Mouse (Mus musculus) thymus, postnatal 0 days (tissue): ENCODE data around the gene Sh3rf1. TPM values are rescaled to one million over a fixed set of nuclear protein-coding genes. Genes with fewer than 3 reads are reported as not detected.
A peak's percentile ranks its signal among the peaks of the same experiment; 100 is the strongest.

Experiments
- DNase-seq: peaks from one replicate; pipeline ENCODE4 v3.0.0-alpha.2; 2015; ENCODE audit warnings: low spot score
- polyA plus RNA-seq: library from polyadenylated mRNA; unstranded; fragments of >200 nt; fragmentation: Nextera tagmentation; extraction: Ambion mirVana; gene quantifications from 2 replicates; pipeline ENCODE4 v1.2.1, GENCODE M21; 2015

Sh3rf1 gene
- polyA plus RNA-seq, 1 experiment from 2014 or later, result 6.0 TPM

DNA sequence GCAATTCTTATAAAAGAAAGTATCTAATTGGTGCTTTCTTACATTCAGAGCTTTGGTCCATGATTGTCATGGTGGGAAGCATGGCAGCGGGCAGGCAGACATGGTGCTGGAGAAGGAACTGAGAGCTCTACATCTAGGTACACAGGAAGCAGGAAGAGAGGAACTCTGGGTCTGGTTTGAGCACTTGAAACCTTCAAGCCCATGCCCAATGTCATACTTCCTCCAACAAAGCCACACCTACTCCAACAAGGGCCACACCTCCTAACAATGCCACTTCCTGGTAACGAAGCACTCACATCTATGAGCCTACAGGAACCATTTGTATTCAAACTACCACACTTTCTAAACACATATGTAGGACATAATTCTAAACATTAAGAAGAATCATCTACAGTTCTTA, 5.2 kb upstream of the Sh3rf1 start:
- DNase-seq, result peak; percentile 11

DNA sequence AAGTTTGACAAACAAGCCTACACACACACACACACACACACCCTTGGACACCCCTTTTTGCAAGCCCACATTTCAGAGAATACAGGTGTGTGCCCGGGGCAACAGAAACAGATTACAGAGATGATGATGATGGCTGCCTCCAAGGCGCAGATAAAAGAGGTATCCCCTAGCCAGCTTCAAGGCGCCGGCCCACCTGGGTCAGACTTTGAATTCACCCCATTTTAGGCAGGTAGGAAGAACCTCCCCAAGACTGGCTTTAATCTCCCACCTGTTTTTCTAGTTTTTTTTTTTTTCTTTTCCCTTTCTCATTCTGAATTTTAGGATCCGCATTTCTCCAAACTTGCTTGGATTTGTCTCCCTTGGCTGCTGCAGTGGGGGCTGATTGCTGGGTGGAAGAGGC, 389 bp upstream of the Sh3rf1 start:
- no peak for DNase-seq

DNA sequence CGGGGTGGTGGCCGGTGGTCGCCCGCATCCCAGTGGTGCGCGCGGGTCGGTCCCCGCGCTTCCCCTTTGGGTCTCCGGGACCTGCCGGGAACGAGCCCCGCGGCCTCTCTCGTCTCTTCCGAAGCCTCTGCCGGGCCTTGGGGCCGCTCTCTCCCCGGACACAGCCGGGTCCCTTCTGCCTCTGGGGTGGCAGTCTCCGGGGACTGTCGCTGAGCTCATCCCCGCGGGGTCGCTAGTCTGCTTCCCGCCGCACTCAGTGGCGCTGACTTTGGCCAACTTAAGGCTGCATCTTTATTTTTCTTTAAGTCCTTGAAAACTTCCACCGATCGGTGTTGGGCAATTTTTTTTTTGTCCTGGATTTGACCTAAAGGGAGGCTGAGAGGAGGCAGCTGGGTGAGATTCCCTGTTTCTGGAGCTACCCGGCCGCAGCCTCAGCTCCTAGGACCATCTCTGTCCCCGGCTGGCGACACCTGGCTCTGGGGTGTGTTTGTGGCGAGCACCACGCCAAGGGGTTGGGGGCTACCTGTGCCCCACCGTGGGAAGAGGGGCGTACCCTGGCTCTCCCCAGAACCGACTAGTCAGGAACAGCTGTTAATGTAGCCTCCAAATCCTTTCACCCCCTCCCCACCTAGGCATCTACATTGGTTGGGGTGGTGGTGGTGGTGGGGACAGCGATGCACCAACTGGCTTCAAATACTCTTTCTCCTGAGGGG, 864 bp downstream of the Sh3rf1 start:
- DNase-seq, result peak; percentile 58

DNA sequence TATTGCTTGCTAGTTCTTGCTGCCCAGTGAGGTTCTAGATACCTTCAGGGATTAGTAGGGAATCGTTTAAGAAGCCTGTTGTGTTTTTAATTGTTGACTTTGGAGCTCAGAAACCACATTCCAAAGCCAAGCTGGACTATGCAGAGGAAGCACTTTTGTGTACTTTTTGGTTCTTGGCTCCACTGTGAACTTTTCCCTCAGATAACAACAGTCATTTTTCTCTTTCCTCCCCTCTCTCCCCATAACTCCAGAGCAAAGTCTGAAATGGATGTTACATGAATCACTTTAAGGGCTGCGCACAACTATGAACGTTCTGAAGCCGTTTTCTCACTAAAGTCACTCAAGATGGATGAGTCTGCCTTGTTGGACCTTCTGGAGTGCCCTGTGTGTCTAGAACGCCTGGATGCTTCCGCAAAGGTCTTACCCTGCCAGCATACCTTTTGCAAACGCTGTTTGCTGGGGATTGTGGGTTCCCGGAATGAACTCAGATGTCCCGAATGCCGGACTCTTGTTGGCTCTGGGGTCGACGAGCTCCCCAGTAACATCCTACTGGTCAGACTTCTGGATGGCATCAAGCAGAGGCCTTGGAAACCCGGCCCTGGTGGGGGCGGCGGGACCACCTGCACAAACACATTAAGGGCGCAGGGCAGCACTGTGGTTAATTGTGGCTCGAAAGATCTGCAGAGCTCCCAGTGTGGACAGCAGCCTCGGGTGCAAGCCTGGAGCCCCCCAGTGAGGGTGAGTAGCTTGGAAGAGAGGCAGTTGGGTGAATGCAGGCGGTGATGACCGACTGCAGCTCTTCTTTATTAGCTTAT, 2.1 kb downstream of the Sh3rf1 start:
- DNase-seq, result no peak

DNA sequence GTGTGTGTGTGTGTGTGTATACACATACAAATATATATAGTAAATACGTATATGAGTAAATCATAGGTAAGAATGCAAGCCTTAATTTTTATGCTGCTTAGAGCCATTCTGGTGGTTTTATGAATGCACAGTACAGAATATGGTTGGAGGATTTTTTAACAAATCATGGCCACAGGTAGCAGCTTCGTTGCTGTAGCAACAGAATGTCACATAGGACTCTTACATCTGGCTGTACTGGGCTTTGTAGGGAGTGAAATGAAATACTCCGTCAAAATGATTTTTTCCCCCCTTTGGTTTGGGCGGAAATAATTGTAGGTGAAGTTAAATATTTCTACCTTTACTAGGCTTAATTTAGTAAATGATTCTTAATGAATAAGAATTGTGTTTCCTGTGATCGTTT, 3.0 kb downstream of the Sh3rf1 start:
- no peak for DNase-seq

DNA sequence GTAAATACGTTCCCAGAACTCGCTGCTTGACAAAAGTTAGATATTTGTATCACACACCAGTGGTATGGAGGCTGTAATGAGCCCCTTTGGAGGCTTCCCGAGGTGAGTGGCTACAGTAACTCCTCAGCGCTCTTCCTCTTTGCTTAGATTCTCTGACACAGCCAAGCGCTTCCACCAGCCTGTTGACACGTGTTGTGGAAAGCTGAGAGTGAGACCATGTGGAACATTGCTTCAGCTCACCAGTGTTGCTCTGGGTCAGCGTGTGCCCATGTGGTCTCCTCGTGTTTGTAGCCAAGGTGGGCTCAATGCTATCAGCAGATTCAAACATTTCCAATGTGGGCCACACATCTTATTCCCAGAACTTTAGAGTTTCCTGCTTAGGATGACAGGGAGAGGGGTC, 5.0 kb downstream of the Sh3rf1 start:
- DNase-seq, result no peak

DNA sequence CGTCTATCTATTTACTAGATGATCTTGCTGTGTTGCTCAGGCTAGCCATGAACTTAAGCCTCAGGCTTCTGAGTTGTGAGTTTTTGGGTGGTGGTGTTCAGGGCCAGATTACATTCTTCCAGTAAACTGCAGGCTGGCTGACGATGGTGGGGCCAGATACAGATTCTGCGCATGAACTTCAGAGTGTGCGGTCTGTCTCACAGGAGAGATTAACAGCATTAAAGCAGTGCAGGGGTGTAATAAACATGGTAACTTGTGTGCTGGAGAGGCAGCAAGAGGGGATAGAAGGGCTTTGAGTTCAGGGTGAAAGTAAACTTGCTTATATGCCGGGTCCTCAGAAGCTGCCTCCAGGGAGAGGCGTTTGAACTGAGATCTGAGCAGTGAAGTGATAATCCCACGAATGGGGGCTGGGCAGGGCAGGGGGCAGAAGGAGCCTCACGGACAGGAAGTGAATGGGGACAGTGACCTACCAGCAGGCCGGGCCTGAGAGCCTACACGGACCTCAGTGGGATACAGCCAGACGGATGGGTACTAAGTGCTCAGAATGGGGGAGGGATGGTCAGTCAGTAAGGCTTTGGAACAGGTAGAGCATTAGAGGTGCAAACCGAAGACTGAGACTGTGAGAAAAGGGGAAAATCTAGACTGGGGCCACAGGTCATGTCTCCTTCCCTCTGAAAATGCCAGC, 6.0 kb downstream of the Sh3rf1 start:
- DNase-seq, result no peak

DNA sequence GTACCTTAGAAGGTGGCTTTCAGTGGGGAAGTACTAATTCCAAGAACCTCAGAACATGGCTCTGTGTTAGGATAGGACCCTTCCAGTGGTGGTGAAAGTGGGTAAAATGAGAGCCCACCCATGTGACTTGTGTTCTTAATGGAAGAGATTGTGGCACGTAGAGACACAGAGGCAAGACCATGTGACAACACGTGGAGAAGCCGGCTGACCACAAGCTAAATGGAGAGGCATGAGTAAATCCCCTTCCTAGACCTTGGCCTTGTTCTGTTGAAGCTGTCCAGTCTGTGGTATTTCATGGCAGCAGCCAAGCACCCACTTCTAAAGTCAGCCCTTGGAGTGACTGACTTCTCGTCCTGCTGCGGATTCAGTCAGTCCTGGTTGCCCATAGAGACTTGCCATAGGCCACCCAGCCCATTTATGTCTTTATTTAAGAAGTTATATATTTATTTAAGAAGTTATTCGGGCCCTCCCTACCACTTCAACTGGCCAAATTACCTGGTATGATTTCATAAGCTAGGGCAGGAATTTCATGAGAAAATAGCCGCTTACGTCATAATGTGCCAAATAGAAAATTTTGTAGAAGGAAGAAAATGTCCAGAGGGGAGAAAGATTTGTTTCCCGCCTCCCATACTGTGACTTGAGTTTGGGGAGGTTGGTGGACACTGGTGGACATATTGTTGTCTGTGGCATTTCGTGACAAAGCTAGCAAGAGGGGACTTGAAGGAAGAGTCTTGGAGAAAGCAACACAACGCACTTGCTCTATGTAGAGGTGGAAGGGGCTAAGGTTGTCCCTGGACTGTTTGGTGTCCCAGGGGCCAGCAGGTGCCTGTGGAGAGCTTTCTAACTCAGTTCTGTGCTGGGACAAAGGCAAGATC, 7.4 kb downstream of the Sh3rf1 start:
- no peak for DNase-seq

DNA sequence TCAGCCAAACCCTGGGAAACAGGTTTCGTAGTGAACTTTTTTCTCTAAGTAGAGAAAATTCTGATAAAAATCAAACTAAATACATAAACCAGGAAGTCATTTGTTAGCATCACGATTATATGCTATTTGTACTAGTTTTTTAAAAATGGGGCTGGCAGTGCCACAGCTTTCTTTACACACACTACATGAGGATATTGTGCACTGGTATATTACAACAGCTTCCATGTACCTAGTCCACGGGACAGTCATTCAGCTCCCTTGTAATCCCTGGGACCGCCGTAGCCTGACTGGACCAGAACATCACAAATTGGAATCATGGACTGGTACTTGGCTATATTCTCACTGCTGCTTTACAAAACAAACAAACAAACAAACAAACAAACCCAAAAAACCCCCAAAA, 11.8 kb downstream of the Sh3rf1 start:
- no peak for DNase-seq

DNA sequence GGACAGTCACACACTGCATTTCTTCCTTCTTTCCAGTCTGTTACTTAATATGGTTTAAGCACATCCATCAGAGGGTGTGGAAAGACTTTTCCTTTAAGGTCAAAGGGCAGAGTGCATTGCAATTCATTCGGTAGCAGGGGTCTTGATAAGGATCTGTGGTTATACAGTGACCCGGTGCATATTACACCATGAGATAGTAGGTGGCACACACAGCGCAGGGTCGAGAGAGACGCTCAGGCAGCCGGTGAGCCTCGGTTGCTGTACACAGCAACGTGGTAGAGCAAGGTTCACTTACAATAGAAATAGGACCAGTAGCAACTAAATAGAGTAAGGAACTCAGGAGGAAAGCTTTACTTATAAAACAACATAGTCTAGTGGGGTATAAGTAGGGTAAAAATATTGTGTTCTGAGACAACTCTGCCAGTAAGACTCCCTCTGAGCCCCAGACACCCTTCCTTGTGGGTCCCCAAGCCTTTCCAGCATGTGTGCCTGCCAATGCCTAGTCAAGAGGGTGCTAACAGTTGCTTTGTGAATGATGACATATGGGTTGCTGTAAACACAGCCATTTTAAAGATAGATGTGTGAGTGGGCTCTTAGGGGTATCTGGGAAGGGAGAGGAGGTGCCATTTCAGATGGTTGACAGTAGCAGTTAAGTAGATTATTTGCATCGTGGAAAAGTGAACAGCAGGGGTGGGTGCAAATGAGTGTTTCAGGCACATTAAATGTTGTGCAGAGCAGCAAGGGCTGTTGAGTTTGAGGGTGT, 13.0 kb downstream of the Sh3rf1 start:
- DNase-seq, result no peak

DNA sequence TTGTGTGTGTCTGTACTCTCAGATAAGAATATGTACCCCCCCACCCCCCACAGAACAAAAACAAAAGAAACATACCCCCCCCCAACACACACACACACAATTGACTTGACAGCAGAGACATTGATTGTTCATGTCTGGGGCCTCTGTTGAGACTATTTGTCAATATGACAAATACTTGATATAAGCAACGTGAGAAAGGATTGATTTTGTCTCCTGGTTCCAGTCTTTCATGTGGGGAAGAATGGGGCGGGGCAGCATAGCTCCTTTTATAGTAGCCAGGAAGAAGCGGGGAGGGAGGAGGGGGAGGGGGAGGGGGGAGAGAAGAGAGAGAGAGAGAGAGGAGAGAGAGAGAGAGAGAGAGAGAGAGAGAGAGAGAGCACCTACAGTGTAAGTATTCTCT, 15.9 kb downstream of the Sh3rf1 start:
- no peak for DNase-seq

DNA sequence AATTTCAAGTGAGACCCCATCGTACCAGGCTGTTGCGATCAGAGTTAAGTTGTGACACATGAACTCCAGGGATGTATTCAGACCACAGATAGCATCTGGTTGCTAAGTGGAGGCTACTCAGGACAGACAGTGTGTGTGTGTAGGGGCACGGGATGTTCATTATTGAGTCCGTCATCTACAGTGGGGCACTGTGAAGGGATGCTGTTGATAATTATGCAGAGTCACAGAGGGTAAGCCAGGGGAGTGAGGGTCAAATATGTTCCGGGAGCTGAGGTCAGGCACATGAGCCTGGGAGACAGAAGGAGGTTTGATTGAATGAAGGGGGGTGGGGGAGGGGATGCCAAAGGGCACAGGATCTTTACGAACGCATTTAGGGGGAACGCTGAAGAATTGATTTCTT, 17.6 kb downstream of the Sh3rf1 start:
- no peak for DNase-seq

DNA sequence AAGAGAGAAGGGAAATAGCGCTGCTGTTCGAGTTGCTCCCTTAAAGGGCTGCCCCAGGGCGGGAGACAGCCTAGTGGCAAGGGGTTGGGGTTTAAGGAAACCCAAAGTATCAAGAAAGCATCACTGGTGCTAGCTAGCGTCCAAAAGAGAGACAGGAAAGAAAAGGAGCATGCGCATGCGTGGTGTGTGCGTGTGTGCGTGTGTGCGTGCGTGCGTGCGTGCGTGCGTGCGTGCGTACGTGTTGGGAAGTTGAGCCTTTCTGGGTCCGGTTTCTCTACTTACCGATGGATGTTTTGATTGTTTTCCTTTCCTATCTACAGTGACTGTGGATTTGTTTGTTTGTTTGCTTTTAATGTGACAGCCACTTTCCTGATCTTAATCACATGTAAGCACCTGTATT, 19.2 kb downstream of the Sh3rf1 start:
- DNase-seq, result no peak

DNA sequence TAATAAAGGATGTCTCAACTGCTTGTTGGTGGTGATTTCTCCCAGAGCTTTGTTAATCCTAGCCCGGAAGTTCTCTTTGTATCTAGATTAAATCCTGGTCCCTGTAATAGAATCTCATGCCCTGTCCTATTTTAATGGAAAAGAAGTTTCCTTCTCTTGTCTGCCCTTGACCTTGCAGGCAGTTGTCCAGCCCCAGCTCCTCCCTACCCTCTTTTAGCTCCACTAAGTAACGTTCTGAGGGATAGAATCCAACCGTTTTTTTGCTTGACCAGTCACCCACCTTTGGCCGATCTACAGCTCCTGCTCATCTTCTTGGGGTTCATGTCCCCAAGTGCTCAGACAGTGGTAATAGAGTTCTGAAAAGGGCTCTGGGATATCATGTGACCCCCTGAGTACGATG, 19.8 kb downstream of the Sh3rf1 start:
- no peak for DNase-seq

DNA sequence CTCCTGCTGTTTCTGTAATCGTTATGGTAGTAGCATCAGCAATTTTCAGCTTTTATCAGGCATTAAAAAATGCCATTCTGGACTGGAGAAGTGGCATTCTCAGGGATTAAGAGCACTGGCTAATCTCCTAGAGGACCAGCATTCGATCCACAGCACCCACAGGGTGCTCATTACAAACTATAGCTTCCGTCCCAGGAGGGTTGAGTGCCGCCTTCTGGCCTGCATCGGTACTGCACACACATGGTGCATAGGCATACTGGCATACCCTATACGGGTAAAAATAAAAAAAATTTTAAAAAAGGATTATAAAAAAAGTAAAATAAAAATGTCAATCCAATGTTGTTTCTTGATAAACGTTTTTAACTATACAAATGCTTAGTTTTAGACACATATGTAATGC, 20.5 kb downstream of the Sh3rf1 start:
- no peak for DNase-seq

DNA sequence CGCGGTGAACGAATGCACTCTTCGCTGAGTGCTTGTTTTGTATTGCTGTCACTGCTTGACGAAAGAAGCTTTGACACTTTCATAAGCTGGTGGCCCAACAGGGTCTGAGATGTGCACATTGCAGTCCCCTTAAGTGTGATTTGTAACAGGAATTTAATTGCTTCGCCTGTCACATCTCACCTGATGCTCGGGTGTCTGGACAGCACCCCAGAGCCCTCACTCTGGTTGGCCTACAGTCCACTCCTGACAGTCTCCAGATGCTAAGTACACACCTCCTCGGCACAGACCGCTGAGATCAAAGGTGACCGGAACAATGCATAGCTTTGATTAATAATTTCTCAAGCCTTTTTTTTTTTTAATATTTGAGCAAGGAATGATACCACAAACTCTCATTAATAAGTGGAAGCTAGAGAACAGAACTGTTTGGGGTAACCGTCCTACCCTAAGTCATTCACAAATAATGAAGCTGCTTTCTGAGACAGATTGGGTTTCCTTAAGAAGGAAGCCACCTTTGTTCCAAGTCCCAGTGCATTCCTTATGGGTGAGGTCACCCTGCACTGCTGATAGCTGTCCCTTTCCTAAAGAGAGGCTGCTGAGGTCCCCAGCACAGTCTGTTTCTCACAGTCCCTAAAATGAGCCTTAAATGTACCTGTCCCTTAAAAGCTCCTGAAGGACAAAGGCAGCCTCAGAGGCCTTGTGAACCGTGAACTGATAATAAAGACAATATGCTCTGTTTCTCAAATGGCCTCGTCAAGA, 23.8 kb downstream of the Sh3rf1 start:
- DNase-seq, result no peak

DNA sequence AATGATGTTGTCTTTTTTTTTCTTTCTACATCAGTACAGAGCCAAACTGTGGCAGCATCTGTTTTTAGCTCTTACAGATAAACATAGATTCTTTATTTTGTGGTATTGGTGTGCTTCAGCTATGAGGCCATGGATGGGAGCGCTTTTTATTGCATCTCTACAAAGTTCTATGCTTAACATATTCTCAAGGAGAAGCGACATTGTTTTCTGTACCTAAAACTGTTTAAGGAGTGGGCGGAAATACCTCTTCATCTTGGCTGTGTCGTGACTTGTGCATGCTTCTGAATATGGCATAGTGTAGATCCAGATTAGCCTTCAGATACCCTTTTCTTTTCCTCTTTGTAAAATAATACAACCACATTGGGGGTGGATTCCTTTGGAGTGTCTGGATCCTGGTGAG, 25.8 kb downstream of the Sh3rf1 start:
- no peak for DNase-seq

DNA sequence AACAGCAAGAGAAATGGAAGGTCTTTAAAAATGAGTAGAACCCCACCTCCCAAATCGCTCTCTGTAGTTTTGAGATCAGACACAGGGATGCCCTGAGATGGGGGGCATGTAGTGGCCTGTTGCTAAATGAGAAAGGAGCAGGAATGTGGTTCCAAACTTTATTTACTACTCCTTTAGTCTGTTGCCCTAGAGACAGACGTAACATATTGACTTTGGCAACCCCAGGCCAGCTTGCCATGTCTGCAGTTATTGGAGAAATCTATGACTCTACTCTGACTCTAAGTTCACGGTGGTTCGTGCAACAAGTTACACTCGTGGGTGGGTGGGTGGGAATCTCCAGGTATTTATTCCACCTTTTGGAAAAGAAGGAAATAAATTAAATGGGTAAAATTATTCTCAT, 30.5 kb downstream of the Sh3rf1 start:
- DNase-seq, result no peak

DNA sequence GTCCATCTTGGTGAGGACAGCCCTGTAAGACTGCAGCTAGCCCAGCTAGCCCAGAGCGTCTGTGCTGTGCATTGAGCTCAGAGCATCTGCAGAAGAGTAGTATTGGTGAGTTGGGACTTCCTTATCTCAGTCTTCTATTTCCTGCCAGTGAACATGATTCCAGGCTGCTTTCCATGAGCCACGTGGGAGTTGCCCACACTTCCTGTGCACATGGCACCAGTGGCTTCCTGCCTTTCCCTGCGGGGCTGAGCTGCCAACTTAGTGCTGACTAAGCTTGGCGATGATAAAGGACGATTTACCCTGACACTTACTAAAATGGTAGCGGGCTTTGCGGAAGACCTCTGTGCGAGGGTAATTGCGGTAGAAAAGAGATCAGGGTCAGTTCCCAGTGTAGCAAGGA, 35.2 kb downstream of the Sh3rf1 start:
- DNase-seq, result no peak

DNA sequence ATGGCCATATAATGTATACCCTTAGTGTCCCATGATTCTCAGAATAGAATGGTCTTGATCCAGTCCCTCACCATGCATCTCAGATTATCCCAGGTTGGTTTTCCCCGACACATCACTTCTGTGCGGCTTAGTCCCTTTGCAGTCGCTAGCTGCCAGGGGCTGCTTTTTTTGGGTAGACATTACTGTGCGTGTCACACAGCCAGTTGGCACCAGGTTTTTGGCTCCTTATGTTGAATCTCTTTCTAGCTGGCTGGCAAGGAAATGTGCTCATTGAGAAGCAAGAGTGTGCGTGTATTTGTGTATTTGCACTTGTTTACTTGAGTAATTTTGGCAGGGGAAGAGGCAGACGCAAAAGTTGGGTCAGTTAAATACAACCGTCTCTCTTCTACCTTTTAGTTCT, 35.9 kb downstream of the Sh3rf1 start:
- DNase-seq, result no peak
